Mouse (Mus musculus): Measurements from ENCODE around the gene Tmeff1. TPM values are rescaled to one million over a fixed set of nuclear protein-coding genes. Genes with fewer than 3 reads are reported as not detected.

The Tmeff1 gene
- polyA plus RNA-seq, 1 experiment from 2014 or later = 8.4 TPM

DNA sequence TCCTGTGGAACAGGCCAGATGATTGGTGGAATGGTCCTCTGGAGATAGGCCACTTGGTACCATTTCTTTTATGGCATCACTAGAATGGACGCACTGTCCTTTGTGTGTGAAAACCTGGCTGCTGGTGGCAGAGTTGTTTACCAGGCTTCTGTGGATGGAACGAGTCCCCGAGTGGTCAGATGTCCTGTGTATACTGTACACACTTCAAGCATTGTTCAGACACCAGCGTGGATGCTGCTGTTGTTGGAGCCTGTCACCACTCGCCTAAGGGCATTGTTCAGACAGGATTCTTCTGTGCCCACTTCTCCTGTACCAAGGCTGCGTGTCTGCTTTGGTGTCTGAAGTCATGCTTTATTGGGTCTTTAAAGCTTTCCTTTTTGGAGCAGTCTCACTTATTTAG is 58.8 kb downstream of the Tmeff1 start:
- 84% methylated on average over 6 of the region's 6 CpGs for WGBS
- no peak overlapping the region for H3K4me2 ChIP-seq (ENCODE audit: low read depth, low read length)
- no peak for ATAC-seq (replicated peaks; ENCODE audit: extremely low read depth, insufficient read depth, low FRiP score)
- H3K27me3 ChIP-seq (ENCODE audit: control insufficient read depth, insufficient read depth, low read length) = no peaks in the 10 kb centered on the region
- peaks cover 14% of the 10 kb centered on the region for H3K36me3 ChIP-seq (ENCODE audit: control insufficient read depth, insufficient read depth)
- no peak overlapping the region for H3K4me3 ChIP-seq (ENCODE audit: low read length)
- no peak overlapping the region for H3K9ac ChIP-seq (ENCODE audit: low read length)
- no peaks in the 10 kb centered on the region for H3K9me3 ChIP-seq (replicated peaks; ENCODE audit: control insufficient read depth, low read length)
- H3K27ac ChIP-seq (ENCODE audit: low read length) = no peak overlapping the region
- 0 out of 2 replicates have a peak, but pooled peaks cover 3% of the 10 kb centered on the region for H3K4me1 ChIP-seq (ENCODE audit: control insufficient read depth, insufficient read depth, low read length)

DNA sequence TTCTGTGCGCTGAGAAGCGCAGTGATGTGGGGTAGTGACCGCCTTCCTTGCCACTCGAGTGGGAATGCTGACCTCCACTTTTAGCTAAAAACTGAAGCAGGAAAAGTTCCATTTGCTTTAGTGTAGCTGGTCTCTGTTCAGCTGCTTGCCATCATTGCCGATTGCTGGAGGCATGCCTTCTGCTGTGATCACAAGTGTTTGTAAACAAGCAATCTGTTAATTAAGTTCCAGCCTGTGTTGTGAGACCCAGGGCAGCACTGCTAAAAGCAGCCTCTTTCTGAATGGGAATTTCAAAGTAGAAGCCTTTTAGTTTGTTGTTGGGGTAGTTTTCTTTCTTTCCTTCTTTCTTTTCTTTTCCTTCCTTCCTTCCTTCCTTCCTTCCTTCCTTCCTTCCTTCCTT is 61.2 kb downstream of the Tmeff1 start:
- 92% methylated on average over 5 of the region's 5 CpGs for WGBS
- Histone ChIP-seq H3K4me3 (ENCODE audit: low read length) (no peak overlapping the region), H3K4me2 (ENCODE audit: low read depth, low read length) (no peak overlapping the region), H3K27me3 (ENCODE audit: control insufficient read depth, insufficient read depth, low read length) (no peaks in the 10 kb centered on the region), H3K27ac (ENCODE audit: low read length) (no peak overlapping the region), H3K36me3 (ENCODE audit: control insufficient read depth, insufficient read depth) (peaks cover 9% of the 10 kb centered on the region), H3K9me3 (replicated peaks; ENCODE audit: control insufficient read depth, low read length) (no peaks in the 10 kb centered on the region), H3K9ac (ENCODE audit: low read length) (no peak overlapping the region), H3K4me1 (ENCODE audit: control insufficient read depth, insufficient read depth, low read length) (no peaks in the 10 kb centered on the region)
- no peak for ATAC-seq (replicated peaks; ENCODE audit: extremely low read depth, insufficient read depth, low FRiP score)

DNA sequence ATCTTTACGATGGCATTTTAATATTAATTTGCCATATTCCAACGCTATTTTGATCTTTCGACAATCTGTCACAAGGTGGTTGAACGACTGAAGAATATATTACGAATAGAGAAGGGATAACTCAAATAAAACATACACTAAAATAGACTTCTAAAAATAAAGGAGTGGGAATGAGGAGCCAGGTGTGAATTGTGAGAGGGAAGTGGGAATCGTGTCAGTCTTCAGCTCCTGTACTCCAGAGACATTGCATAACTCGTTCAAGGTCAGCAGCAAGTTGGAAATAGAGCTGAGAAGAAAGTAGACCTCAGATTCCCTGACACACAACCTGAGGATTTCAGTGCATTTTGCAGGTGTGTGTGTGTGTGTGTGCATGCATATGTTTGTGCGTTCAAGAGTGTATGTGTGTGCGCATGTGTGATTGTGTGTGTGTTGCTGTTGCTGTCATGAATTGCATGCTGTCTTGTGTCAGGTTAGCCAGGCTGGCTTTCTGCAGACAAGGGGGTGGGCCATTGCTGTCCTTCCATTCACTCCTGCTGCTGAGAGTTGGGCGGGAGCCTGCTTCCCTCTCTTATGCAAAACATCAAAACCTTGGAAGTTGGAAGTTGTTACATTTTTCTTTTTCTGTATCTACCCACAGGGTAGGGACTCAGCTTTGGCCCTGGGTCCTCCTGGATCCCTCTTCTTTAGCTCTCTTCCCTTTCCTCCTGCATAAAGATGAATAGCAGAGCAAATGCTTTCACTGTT is 65.8 kb downstream of the Tmeff1 start:
- Histone ChIP-seq H3K9ac (ENCODE audit: low read length) (no peak overlapping the region), H3K4me3 (ENCODE audit: low read length) (no peak overlapping the region), H3K27ac (ENCODE audit: low read length) (no peak overlapping the region), H3K27me3 (ENCODE audit: control insufficient read depth, insufficient read depth, low read length) (no peaks in the 10 kb centered on the region), H3K4me1 (ENCODE audit: control insufficient read depth, insufficient read depth, low read length) (no peaks in the 10 kb centered on the region), H3K9me3 (replicated peaks; ENCODE audit: control insufficient read depth, low read length) (no peaks in the 10 kb centered on the region), H3K4me2 (ENCODE audit: low read depth, low read length) (no peak overlapping the region), H3K36me3 (ENCODE audit: control insufficient read depth, insufficient read depth) (peaks cover 20% of the 10 kb centered on the region)
- 84% methylated on average over 10 of the region's 10 CpGs for WGBS
- no peak for ATAC-seq (replicated peaks; ENCODE audit: extremely low read depth, insufficient read depth, low FRiP score)

DNA sequence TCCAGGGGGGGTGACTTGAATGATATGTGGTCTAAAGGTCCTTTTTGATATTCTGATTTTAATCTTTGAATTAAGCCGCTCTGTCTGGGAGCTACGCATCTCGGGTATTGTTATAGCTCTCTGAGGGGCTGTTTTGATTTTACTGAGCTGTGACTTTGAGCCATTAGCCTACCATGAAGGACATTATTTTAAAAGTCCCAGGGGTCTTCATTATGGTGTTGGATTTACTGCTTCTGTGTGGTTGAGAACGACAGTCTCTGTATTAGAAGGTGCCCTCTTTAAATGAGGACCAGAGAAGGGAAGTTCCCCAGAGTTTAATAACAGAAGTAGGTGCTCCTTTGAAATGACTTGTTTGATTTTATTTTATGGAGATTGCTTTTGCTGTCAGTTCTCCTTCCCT is 69.1 kb downstream of the Tmeff1 start:
- no peaks in the 10 kb centered on the region for H3K9me3 ChIP-seq (replicated peaks; ENCODE audit: control insufficient read depth, low read length)
- H3K4me1 ChIP-seq (ENCODE audit: control insufficient read depth, insufficient read depth, low read length) = no peaks in the 10 kb centered on the region
- ATAC-seq (replicated peaks; ENCODE audit: extremely low read depth, insufficient read depth, low FRiP score) = no peak
- H3K4me3 ChIP-seq (ENCODE audit: low read length) = no peak overlapping the region
- WGBS = 91% methylated on average over 4 of the region's 4 CpGs
- H3K27ac ChIP-seq (ENCODE audit: low read length) = no peak overlapping the region
- H3K9ac ChIP-seq (ENCODE audit: low read length) = no peak overlapping the region
- peaks cover 11% of the 10 kb centered on the region for H3K36me3 ChIP-seq (ENCODE audit: control insufficient read depth, insufficient read depth)
- no peaks in the 10 kb centered on the region for H3K27me3 ChIP-seq (ENCODE audit: control insufficient read depth, insufficient read depth, low read length)
- no peak overlapping the region for H3K4me2 ChIP-seq (ENCODE audit: low read depth, low read length)

DNA sequence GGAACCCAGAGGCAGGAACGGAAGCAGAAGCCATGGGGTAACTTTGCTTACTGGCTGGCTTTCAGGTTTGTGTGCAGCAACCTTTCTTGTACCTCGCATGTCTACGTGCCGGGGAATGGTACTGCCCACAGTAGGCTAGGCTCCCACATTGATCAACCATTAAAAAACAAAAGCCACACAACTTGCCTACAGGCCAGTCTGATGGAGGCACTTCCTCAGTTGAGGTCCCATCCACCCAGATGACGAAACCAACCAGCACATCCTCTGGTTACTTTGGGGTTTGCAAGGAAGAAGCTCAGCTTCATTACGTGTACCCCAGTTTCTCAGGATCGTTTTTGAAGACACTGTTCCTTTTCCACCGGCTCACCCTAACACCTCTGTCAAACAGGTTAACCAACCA is 71.6 kb downstream of the Tmeff1 start:
- Histone ChIP-seq H3K4me3 (ENCODE audit: low read length) (no peak overlapping the region), H3K9ac (ENCODE audit: low read length) (no peak overlapping the region), H3K9me3 (replicated peaks; ENCODE audit: control insufficient read depth, low read length) (no peaks in the 10 kb centered on the region), H3K4me2 (ENCODE audit: low read depth, low read length) (no peak overlapping the region), H3K27ac (ENCODE audit: low read length) (no peak overlapping the region), H3K4me1 (ENCODE audit: control insufficient read depth, insufficient read depth, low read length) (no peaks in the 10 kb centered on the region), H3K27me3 (ENCODE audit: control insufficient read depth, insufficient read depth, low read length) (no peaks in the 10 kb centered on the region), H3K36me3 (ENCODE audit: control insufficient read depth, insufficient read depth) (peaks cover 13% of the 10 kb centered on the region)
- WGBS = 96% methylated on average over 8 of the region's 8 CpGs
- ATAC-seq (replicated peaks; ENCODE audit: extremely low read depth, insufficient read depth, low FRiP score) = no peak

DNA sequence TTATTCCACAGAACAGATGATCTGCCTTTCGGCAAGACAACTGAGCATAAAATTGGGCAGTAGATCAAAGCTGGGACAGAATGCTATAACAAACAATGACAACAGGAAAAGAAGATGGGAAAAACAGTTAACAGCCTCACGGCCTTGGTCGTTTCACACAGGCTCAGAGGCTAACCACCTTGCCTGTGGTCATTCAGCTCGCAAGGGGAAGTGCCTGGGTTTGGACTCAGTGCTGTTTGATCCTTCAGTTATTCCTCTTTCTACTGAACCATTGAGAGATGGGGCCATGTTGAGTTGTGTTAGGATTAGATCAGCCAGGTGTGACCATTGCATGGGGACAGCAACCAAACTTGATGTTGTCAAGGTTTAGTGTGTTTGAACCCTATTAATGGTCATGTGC is 75.2 kb downstream of the Tmeff1 start:
- no peak overlapping the region for H3K27ac ChIP-seq (ENCODE audit: low read length)

DNA sequence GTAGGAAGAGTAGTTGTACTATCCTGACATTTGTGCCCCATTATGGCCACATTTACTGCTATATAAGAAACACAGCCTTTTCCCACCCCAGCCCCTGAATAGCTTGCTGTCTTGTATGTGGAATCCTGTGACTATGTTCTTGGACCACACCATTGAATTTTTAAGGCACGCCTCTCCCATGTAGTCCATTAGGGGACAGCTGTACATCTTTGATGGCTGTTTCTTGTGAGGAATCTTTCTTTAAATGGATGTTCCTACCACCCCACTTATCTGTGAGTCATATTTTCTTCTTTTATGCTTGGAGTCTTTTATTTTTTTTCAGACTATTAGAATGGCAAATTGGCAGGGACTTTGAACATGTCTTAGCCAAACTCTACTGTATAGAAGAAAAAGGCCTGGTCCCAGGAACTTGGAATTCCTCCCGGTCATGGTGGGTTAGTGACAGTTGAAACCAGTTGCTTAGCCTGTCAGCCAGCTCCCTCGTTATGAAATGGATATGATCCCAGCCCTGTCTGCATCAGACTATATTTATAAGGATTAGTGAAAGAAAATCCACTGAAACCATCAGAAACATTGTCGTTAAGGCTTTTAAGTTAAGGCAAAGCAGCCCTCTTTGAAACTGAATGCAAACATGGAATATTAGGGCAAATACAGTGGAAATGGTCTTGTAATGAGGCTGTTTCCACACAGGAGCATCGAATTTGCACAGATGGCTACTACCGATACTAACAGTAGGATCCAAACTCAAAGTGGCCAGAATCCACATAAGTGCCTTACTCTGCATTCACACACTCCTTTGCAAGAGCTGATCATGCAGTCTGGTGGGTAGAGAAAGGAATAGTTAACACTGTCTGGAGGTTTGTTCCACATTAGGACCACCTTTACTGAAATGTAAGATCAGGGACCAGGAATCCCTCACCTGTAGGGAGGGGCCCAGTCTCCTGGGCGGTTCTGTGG is 75.9 kb downstream of the Tmeff1 start:
- H3K4me2 ChIP-seq (ENCODE audit: low read depth, low read length) = no peak overlapping the region
- H3K9ac ChIP-seq (ENCODE audit: low read length) = no peak overlapping the region
- H3K4me3 ChIP-seq (ENCODE audit: low read length) = no peak overlapping the region
- 0 out of 2 replicates have a peak overlapping the region, but pooled peaks have one; percentile 8 for H3K27ac ChIP-seq (ENCODE audit: low read length)
- 91% methylated on average over 7 of the region's 7 CpGs for WGBS
- no peak for ATAC-seq (replicated peaks; ENCODE audit: extremely low read depth, insufficient read depth, low FRiP score)
- H3K27me3 ChIP-seq (ENCODE audit: control insufficient read depth, insufficient read depth, low read length) = no peaks in the 10 kb centered on the region
- H3K36me3 ChIP-seq (ENCODE audit: control insufficient read depth, insufficient read depth) = peaks cover 5% of the 10 kb centered on the region
- no peaks in the 10 kb centered on the region for H3K9me3 ChIP-seq (replicated peaks; ENCODE audit: control insufficient read depth, low read length)
- H3K4me1 ChIP-seq (ENCODE audit: control insufficient read depth, insufficient read depth, low read length) = no peaks in the 10 kb centered on the region

More for the DNA sequence above, 75.2 kb downstream of the Tmeff1 start:
- H3K9ac ChIP-seq (ENCODE audit: low read length) = no peak overlapping the region
- H3K36me3 ChIP-seq (ENCODE audit: control insufficient read depth, insufficient read depth) = peaks cover 5% of the 10 kb centered on the region
- no peak overlapping the region for H3K4me2 ChIP-seq (ENCODE audit: low read depth, low read length)
- H3K27me3 ChIP-seq (ENCODE audit: control insufficient read depth, insufficient read depth, low read length) = no peaks in the 10 kb centered on the region
- no peak overlapping the region for H3K4me3 ChIP-seq (ENCODE audit: low read length)
- no peak for ATAC-seq (replicated peaks; ENCODE audit: extremely low read depth, insufficient read depth, low FRiP score)
- no peaks in the 10 kb centered on the region for H3K9me3 ChIP-seq (replicated peaks; ENCODE audit: control insufficient read depth, low read length)
- WGBS = 89% methylated on average over 4 of the region's 4 CpGs
- no peaks in the 10 kb centered on the region for H3K4me1 ChIP-seq (ENCODE audit: control insufficient read depth, insufficient read depth, low read length)

DNA sequence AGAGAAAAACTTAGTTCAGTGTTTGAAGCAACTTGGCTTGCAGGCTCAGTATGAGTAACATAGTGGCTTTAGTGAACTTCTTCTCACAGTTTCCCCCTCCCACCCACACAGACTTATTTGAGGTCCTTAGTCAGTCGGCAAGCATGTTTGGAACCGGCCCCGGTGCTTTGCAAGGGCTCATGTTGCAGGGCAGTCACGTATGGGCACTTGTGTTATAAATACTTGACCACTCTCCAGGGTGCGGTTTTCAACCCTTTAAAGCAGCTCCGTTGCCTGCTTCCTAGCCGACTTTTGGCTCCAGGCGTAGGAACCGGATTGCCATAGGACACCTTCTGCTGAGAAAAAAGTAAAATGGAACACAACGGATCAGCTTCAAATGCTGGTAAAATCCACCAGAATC is 78.3 kb downstream of the Tmeff1 start, which contains the start of gene Cavin4:
Gene Cavin4, plus strand, starts transcription at position 244 of the 400 bp plus-strand sequence.
- Histone ChIP-seq H3K36me3 (ENCODE audit: control insufficient read depth, insufficient read depth) (peaks cover 5% of the 10 kb centered on the region), H3K27ac (ENCODE audit: low read length) (peak within 1 kb of the TSS; percentile 83), H3K4me3 (ENCODE audit: low read length) (peak within 1 kb of the TSS; percentile 31), H3K9me3 (replicated peaks; ENCODE audit: control insufficient read depth, low read length) (no peaks in the 10 kb centered on the region), H3K4me1 (ENCODE audit: control insufficient read depth, insufficient read depth, low read length) (no peaks in the 10 kb centered on the region; the same call in 1 of the 2 replicates), H3K9ac (ENCODE audit: low read length) (peak within 1 kb of the TSS; percentile 59), H3K27me3 (ENCODE audit: control insufficient read depth, insufficient read depth, low read length) (no peaks in the 10 kb centered on the region), H3K4me2 (ENCODE audit: low read depth, low read length) (peak within 1 kb of the TSS; percentile 55)
- 63% methylated on average over 10 of the region's 10 CpGs for WGBS
- peak; percentile 91 for ATAC-seq (replicated peaks; ENCODE audit: extremely low read depth, insufficient read depth, low FRiP score)

DNA sequence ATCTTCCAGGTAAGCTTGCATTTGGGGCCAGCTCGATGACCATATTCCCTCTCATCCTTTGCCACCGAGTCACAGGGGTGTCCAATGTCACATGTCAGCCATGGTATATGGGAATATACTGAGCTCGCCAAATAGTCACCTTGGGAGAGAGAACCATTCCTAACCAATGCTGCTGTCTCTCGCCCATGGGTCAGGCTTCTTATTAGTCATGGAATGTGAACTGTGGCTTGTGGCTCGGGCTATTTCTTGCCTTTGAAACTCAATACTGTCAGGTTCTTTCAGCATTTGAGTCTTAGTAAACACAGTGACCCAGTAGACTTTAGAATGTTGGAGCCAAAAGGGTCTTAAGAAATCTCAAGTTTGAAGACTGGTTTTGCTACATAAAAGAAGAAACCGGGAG is 79.0 kb downstream of the Tmeff1 start:
- Histone ChIP-seq H3K27ac (ENCODE audit: low read length) (peak overlapping the region; percentile 83; the same call in 1 of the 2 replicates), H3K27me3 (ENCODE audit: control insufficient read depth, insufficient read depth, low read length) (no peaks in the 10 kb centered on the region), H3K4me3 (ENCODE audit: low read length) (peak overlapping the region; percentile 31), H3K9ac (ENCODE audit: low read length) (no peak overlapping the region), H3K4me2 (ENCODE audit: low read depth, low read length) (peak overlapping the region; percentile 55), H3K4me1 (ENCODE audit: control insufficient read depth, insufficient read depth, low read length) (peaks cover 5% of the 10 kb centered on the region; the same call in 1 of the 2 replicates), H3K36me3 (ENCODE audit: control insufficient read depth, insufficient read depth) (peaks cover 5% of the 10 kb centered on the region), H3K9me3 (replicated peaks; ENCODE audit: control insufficient read depth, low read length) (no peaks in the 10 kb centered on the region)
- WGBS = 86% methylated on average over 6 of the region's 6 CpGs
- no peak for ATAC-seq (replicated peaks; ENCODE audit: extremely low read depth, insufficient read depth, low FRiP score)

Data from heart, embryonic 16.5 days (tissue).